Mouse (Mus musculus) myocyte (in vitro differentiated cells): ENCODE data around the gene Hoxb4. TPM values are rescaled to one million over a fixed set of nuclear protein-coding genes. Genes with fewer than 3 reads are reported as not detected.

ENCODE experiments used
- H3K27me3 ChIP-seq: one replicate; pipeline ENCODE4 v1.6.1; 2011; ENCODE audit not compliant: control insufficient read depth, insufficient read depth, insufficient read length
- H3K36me3 ChIP-seq: one replicate; pipeline ENCODE4 v1.6.1; 2011; ENCODE audit not compliant: control insufficient read depth, insufficient read depth
- H3K4me2 ChIP-seq: one replicate; pipeline ENCODE4 v1.6.1; 2011; ENCODE audit warnings: low read depth, control low read depth
- H3K4me3 ChIP-seq: one replicate; pipeline ENCODE4 v1.5.1; 2011; ENCODE audit warnings: mild to moderate bottlenecking, control low read depth, moderate library complexity
- H3K79me2 ChIP-seq: one replicate; pipeline ENCODE4 v1.6.1; 2011; ENCODE audit not compliant: control insufficient read depth, insufficient read depth
- H3ac ChIP-seq: one replicate; pipeline ENCODE4 v1.6.1; 2011; ENCODE audit not compliant: control insufficient read depth, insufficient read length
- CEBPB ChIP-seq: IDR thresholded peaks from 2 replicates; pipeline ENCODE4 v1.6.1; 2011; ENCODE audit warnings: mild to moderate bottlenecking, moderate library complexity; ENCODE audit not compliant: poor library complexity, insufficient read depth, severe bottlenecking
- E2F4 ChIP-seq: IDR thresholded peaks from one replicate; pipeline ENCODE4 v1.6.1; 2011; ENCODE audit warnings: mild to moderate bottlenecking, control low read depth, moderate library complexity; ENCODE audit not compliant: insufficient read depth
- MAX ChIP-seq: IDR thresholded peaks from one replicate; pipeline ENCODE4 v1.6.1; 2011; ENCODE audit warnings: low read depth, mild to moderate bottlenecking, control low read depth
- MYOD1 ChIP-seq, 3 experiments: IDR thresholded peaks; one replicate each; pipeline ENCODE4 v1.6.1; 2011; ENCODE audit warnings: control low read depth in 2 of 3, low read depth in 2 of 3, mild to moderate bottlenecking in 2 of 3, moderate library complexity in 1 of 3; ENCODE audit not compliant: insufficient read length in 2 of 3, control insufficient read depth in 1 of 3
- MYOG ChIP-seq, 3 experiments: IDR thresholded peaks; one replicate each; pipeline ENCODE4 v1.6.1; 2011; ENCODE audit warnings: control low read depth in 2 of 3, low read depth in 2 of 3, mild to moderate bottlenecking in 2 of 3; ENCODE audit not compliant: insufficient read length in 2 of 3, control insufficient read depth in 1 of 3, insufficient read depth in 1 of 3
- POLR2A ChIP-seq: IDR thresholded peaks from one replicate; pipeline ENCODE4 v1.6.1; 2011; ENCODE audit warnings: low read depth, mild to moderate bottlenecking, control low read depth, moderate library complexity; ENCODE audit not compliant: insufficient read length
- POLR2AphosphoS2 ChIP-seq: IDR thresholded peaks from one replicate; pipeline ENCODE4 v1.6.1; 2011; ENCODE audit warnings: low read depth, control low read depth; ENCODE audit not compliant: insufficient read length
- REST ChIP-seq: IDR thresholded peaks from one replicate; pipeline ENCODE4 v1.6.1; 2011; ENCODE audit warnings: mild to moderate bottlenecking, control low read depth, moderate library complexity; ENCODE audit not compliant: insufficient read depth, insufficient read length
- SRF ChIP-seq: IDR thresholded peaks from one replicate; pipeline ENCODE4 v1.6.1; 2011; ENCODE audit warnings: low read depth; ENCODE audit not compliant: control insufficient read depth, insufficient read length
- TCF12 ChIP-seq: IDR thresholded peaks from one replicate; pipeline ENCODE4 v1.6.1; 2011; ENCODE audit warnings: mild to moderate bottlenecking, control low read depth; ENCODE audit not compliant: poor library complexity, insufficient read depth, severe bottlenecking
- TCF3 ChIP-seq: IDR thresholded peaks from one replicate; pipeline ENCODE4 v1.6.1; 2011; ENCODE audit warnings: low read depth, control low read depth; ENCODE audit not compliant: insufficient read length
- USF1 ChIP-seq: IDR thresholded peaks from one replicate; pipeline ENCODE4 v1.6.1; 2011; ENCODE audit warnings: low read depth, mild to moderate bottlenecking, control low read depth, moderate library complexity
- polyA plus RNA-seq: library from polyadenylated mRNA; unstranded; fragments of >200 nt; fragmentation: generic; extraction: Trizol; gene quantifications from one replicate; pipeline ENCODE4 v1.2.1, GENCODE M21; 2012; ENCODE audit warnings: missing spikeins

The Hoxb4 gene
- polyA plus RNA-seq, 1 experiment = not detected

DNA sequence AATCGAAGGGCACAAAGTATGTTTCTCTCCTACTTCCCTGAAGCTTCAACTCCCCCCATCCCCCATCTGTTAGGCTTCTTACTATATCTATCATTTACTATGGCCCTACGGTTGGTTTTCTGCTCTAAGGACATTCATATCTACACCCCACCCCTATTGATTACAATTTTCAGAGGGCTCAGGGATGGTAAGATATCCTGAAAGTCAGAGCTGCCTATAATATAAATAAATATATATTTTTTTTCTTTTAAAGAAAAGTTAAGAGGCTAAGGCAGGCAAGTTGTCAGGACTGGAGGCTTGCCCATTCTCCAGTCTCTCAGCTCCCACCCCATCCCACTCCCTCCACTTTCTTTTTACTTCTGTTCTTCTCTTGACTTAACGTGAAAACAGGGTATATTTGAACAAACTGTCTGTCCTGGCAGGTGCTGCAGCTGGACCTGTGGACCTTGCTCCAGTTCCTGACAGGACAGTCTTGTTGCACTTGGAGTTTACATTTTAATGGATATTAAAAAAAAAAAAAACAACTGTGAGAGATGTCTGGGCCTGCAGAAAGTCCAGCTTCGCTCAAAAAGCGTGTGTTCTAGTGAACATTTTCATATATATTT is 29.0 kb downstream of the Hoxb4 start:
- Histone ChIP-seq H3ac (no peak overlapping the region), H3K79me2 (no peaks in the 10 kb centered on the region), H3K4me3 (no peak overlapping the region), H3K4me2 (no peak overlapping the region), H3K27me3 (peaks cover 56% of the 10 kb centered on the region), H3K36me3 (no peaks in the 10 kb centered on the region)
- TF ChIP-seq TCF3 (no peak), REST (no peak), POLR2AphosphoS2 (no peak), SRF (no peak), CEBPB (no peak), MAX (no peak), MYOG (IDR thresholded peaks at IDR 0.05; ENCODE audit: control insufficient read depth in 1 of 3, insufficient read depth in 1 of 3, insufficient read length in 2 of 3, low read depth in 2 of 3) (no peak), MYOD1 (IDR thresholded peaks at IDR 0.05; ENCODE audit: control insufficient read depth in 1 of 3, insufficient read length in 2 of 3, low read depth in 2 of 3) (no peak), USF1 (no peak), POLR2A (no peak)

DNA sequence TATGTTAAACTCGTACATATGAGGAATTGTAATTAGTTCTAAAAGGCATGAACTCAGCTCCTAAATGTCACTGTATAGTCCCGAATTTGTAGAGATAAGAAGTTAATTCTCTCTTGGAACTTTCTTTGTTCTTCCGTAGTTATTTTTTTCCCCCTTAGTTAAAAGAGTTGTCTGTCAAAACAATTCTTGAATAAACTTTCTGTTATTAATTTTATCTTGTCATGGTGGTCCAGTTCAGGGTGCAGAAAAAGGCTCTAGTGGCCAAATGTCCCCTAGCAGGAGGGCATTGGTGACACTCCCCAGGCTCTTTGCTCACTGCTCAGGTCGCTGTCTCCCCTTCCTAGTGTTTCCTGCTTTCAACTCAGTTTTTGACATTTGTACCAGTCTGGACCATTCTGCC is 29.6 kb downstream of the Hoxb4 start:
- Histone ChIP-seq H3K79me2 (no peaks in the 10 kb centered on the region), H3K27me3 (peaks cover 61% of the 10 kb centered on the region), H3ac (no peak overlapping the region), H3K4me2 (no peak overlapping the region), H3K36me3 (no peaks in the 10 kb centered on the region), H3K4me3 (no peak overlapping the region)
- TF ChIP-seq CEBPB = no peak
- no peak for TF ChIP-seq POLR2AphosphoS2
- TF ChIP-seq POLR2A = no peak
- no peak for TF ChIP-seq SRF
- TF ChIP-seq REST = no peak
- TF ChIP-seq MYOG (IDR thresholded peaks at IDR 0.05; ENCODE audit: control insufficient read depth in 1 of 3, insufficient read depth in 1 of 3, insufficient read length in 2 of 3, low read depth in 2 of 3) = no peak
- no peak for TF ChIP-seq TCF12
- no peak for TF ChIP-seq MYOD1 (IDR thresholded peaks at IDR 0.05; ENCODE audit: control insufficient read depth in 1 of 3, insufficient read length in 2 of 3, low read depth in 2 of 3)
- no peak for TF ChIP-seq USF1
- TF ChIP-seq MAX = no peak

DNA sequence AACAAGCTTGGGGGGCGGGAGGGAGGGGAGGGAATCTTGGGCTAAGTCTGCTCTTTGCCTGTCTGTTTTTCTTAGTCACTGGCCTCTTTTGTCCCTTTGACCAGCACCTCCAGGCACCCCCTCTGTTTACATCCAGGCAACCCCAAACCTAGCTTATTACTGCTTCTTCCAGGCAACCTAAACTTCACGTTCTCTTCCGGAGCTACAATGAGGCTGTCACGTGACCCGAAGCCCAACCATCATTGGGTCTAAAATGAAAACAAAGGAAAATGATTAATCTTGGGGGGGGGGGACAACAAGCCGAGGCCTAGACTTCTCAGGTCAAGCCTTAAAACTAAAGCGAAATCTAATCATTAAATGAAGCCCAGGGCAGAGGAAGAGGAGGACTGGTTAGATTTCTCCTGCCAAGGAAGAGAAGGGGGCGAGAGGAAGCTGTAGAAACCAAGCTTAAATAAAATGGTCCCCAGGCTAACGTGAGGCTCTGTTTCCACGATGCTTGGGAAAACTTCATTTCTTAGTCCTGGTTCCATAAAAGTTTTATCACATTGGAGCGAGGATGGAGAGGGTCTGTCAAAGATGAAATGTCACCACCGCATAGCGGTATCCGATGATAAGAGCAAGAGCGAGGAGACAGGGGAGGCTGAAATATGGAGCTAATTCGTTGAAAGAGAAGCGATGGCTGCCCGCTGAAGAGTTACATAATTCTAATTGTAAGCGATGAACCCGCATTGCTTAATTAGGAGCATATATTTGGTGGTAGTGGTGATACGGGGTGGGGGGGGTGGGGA is 30.3 kb downstream of the Hoxb4 start:
- H3K79me2 ChIP-seq = no peaks in the 10 kb centered on the region
- H3K4me2 ChIP-seq = no peak overlapping the region
- peaks cover 63% of the 10 kb centered on the region for H3K27me3 ChIP-seq
- no peak overlapping the region for H3K4me3 ChIP-seq
- no peak overlapping the region for H3ac ChIP-seq
- TF ChIP-seq REST (no peak), USF1 (peak; percentile 52), CEBPB (no peak)
- H3K36me3 ChIP-seq = no peaks in the 10 kb centered on the region

DNA sequence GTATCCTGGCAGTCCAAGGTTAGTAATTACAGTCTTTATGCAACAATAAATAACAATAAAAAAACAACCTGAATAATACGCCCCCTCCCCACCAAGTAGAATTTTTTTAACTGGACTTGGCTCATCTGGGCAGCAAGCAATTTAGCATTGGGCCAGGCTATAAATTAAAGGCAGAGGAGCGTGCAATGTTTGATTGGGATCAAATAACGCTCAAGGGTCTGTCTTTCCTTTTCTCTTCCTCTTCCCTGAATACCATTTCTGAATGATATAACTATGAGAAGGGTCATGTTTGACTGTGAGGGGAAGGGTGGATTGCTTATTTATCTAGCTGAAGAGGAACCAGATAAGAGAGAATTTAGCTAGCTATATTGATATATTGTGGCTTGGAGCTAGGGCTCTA is 30.9 kb downstream of the Hoxb4 start:
- Histone ChIP-seq H3ac (no peak overlapping the region), H3K4me2 (no peak overlapping the region)

DNA sequence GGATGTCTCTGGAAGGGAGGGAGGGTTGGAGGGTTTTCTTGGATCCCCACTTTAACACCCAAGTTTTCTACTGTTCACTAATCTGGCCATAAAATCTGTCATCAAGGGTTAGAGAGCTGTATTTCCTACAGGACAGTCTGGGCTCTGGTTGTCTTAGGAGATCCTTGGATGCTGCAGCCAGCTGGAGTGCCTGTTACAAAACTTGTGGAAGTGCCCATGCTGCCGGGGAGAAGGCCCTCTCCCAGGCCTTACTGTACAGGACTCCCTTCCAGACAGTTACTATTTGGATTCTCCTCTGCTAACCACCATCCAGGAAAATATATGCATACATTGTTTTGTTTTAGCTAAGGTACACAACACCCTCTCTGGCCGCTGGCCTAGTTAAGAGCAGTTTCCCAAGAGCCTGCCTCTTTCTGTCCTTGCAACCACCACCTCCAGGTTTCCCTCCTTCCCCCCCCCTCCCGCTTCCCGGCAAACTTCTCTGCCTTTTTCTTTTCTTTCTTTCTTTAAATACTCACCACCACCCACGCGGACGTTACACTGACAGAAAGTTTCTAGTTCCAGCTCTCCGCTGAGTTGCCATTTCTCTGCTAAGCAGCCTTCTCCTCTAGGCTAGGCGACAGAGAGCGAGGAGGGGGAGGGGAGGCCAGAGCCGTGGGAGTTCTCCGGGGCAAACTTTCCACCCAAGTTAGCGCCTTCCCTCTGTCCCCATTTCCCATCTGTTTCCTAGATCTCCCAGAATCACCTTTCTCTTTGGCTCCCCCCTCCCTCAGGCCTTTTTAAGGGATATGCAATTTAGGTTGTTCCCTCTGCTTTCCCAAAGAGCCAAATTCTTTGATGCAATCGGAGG is 31.6 kb downstream of the Hoxb4 start:
- Histone ChIP-seq H3K4me2 (no peak overlapping the region), H3ac (no peak overlapping the region), H3K4me3 (no peak overlapping the region), H3K36me3 (no peaks in the 10 kb centered on the region), H3K79me2 (no peaks in the 10 kb centered on the region), H3K27me3 (peaks cover 61% of the 10 kb centered on the region)
- TF ChIP-seq CEBPB (no peak), POLR2A (no peak), TCF12 (no peak), E2F4 (no peak), MYOG (IDR thresholded peaks at IDR 0.05; ENCODE audit: control insufficient read depth in 1 of 3, insufficient read depth in 1 of 3, insufficient read length in 2 of 3, low read depth in 2 of 3) (no peak), POLR2AphosphoS2 (no peak), TCF3 (no peak), MAX (no peak), MYOD1 (IDR thresholded peaks at IDR 0.05; ENCODE audit: control insufficient read depth in 1 of 3, insufficient read length in 2 of 3, low read depth in 2 of 3) (no peak), REST (no peak), SRF (no peak), USF1 (no peak)

More for the DNA sequence above, 30.9 kb downstream of the Hoxb4 start:
- no peaks in the 10 kb centered on the region for H3K79me2 ChIP-seq
- peaks cover 61% of the 10 kb centered on the region for H3K27me3 ChIP-seq
- no peak for TF ChIP-seq TCF12
- no peak for TF ChIP-seq POLR2AphosphoS2
- H3K36me3 ChIP-seq = no peaks in the 10 kb centered on the region
- no peak overlapping the region for H3K4me3 ChIP-seq
